Mouse (Mus musculus) kidney, adult 2 months (tissue): Measurements from ENCODE around the gene Yipf2. TPM values are rescaled to one million over a fixed set of nuclear protein-coding genes. Genes with fewer than 3 reads are reported as not detected.
"Not testable (repeated sequence)": the region's sequence is repeated elsewhere in the genome, so short reads cannot be mapped to it uniquely, and the experiment has no call there.

Source experiments
- DNase-seq: peaks from one replicate; pipeline ENCODE4 v3.0.0; 2021
- H3K27ac ChIP-seq: fragments of 200-500 bp; 2 replicates; pipeline ENCODE4 v1.5.1; 2012; ENCODE audit warnings: low read depth, low read length, control low read depth, inconsistent platforms; ENCODE audit not compliant: insufficient read depth
- H3K27me3 ChIP-seq: fragments of 200-500 bp; replicated peaks from 2 replicates; pipeline ENCODE4 v1.6.1; 2012; ENCODE audit warnings: mild to moderate bottlenecking, moderate library complexity, low read length, inconsistent platforms; ENCODE audit not compliant: control insufficient read depth, insufficient read depth
- H3K36me3 ChIP-seq: fragments of 200-500 bp; 2 replicates; pipeline ENCODE4 v1.6.1; 2012; ENCODE audit warnings: mild to moderate bottlenecking, moderate library complexity, low read length, inconsistent platforms; ENCODE audit not compliant: control insufficient read depth, insufficient read depth
- H3K4me1 ChIP-seq: fragments of 200-500 bp; 2 replicates; pipeline ENCODE4 v1.6.1; 2011; ENCODE audit warnings: low read length; ENCODE audit not compliant: control insufficient read depth, insufficient read depth
- H3K4me3 ChIP-seq: fragments of 200-500 bp; 2 replicates; pipeline ENCODE4 v1.5.1; 2011; ENCODE audit warnings: mild to moderate bottlenecking, low read depth, low read length, control low read depth; ENCODE audit not compliant: insufficient read depth
- CTCF ChIP-seq: fragments of 200-500 bp; conservative IDR thresholded peaks from 2 replicates; pipeline ENCODE4 v1.5.1; 2011; ENCODE audit warnings: low read depth, mild to moderate bottlenecking, control low read depth, low read length, moderate library complexity, mixed read lengths; ENCODE audit not compliant: insufficient read depth, insufficient read length
- POLR2A ChIP-seq: fragments of 200-500 bp; IDR thresholded peaks from one replicate; pipeline ENCODE4 v1.6.1; 2011; ENCODE audit warnings: low read depth, low read length, control low read depth
- WGBS: fragments of 180-500 bp; shearing (Covaris S2); methylation state at CpG from one replicate; pipeline ENCODE4 v1.1.7; 2018; 5-methylcytosine and 5-hydroxymethylcytosine counted together
- polyA plus RNA-seq: library from polyadenylated mRNA; depleted of rRNA; stranded (reverse); fragments of >200 nt; gene quantifications from 2 replicates; pipeline ENCODE4 v1.2.3, GENCODE M21; 2012; rRNA removed

Yipf2 gene
- polyA plus RNA-seq, 1 experiment, result 39.9 TPM

- H3K4me1 ChIP-seq, result peaks cover 7% of the 10 kb centered on the region; the same call in 1 of the 2 replicates
- peak within 1 kb of the TSS; percentile 84 for H3K27ac ChIP-seq
- H3K36me3 ChIP-seq, result no peaks in the 10 kb centered on the region
- no peaks in the 10 kb centered on the region for H3K27me3 ChIP-seq
- TF ChIP-seq POLR2A (no peak), CTCF (no peak)
- peak within 1 kb of the TSS; percentile 92 for H3K4me3 ChIP-seq
- DNase-seq, result no peak
- WGBS, result 29% methylated on average over 52 of the region's 52 CpGs
Observed at GRCm38 (mm10) chr9:21546789-21547074, 45.9 kb downstream of the Yipf2 start, which contains the start of gene Carm1. Gene Carm1, plus strand, starts transcription at chr9:21546894.

GRCm38 (mm10) chr9:21545916-21546788 lies 46.5 kb downstream of the Yipf2 start:
- WGBS, result under 1% methylated on average over 67 of the region's 67 CpGs
- H3K4me1 ChIP-seq, result peaks cover 7% of the 10 kb centered on the region; the same call in 1 of the 2 replicates
- peak overlapping the region; percentile 81 for H3K4me3 ChIP-seq
- TF ChIP-seq CTCF, result peak; percentile 54
- TF ChIP-seq POLR2A, result peak; percentile 27
- DNase-seq, result peak; percentile 100
- H3K27me3 ChIP-seq, result no peaks in the 10 kb centered on the region
- H3K27ac ChIP-seq, result peak overlapping the region; percentile 84
- H3K36me3 ChIP-seq, result no peaks in the 10 kb centered on the region

GRCm38 (mm10) chr9:21545351-21545915 lies 47.2 kb downstream of the Yipf2 start:
- 14% methylated on average over 9 of the region's 9 CpGs for WGBS

GRCm38 (mm10) chr9:21542001-21542400 lies 50.6 kb downstream of the Yipf2 start:
- H3K4me1 ChIP-seq, H3K27me3 ChIP-seq, H3K36me3 ChIP-seq, H3K4me3 ChIP-seq, DNase-seq, H3K27ac ChIP-seq: not testable (repeated sequence)
- WGBS, result 91% methylated on average over 2 of the region's 2 CpGs

More at GRCm38 (mm10) chr9:21545351-21545915, 47.2 kb downstream of the Yipf2 start:
- Histone ChIP-seq H3K27me3 (no peaks in the 10 kb centered on the region), H3K27ac (peak overlapping the region; percentile 63), H3K4me3 (peak overlapping the region; percentile 81), H3K4me1 (peaks cover 7% of the 10 kb centered on the region; the same call in 1 of the 2 replicates), H3K36me3 (no peaks in the 10 kb centered on the region)
- DNase-seq, result no peak
- TF ChIP-seq POLR2A (peak; percentile 5), CTCF (no peak)

- H3K4me3 ChIP-seq, result no peak overlapping the region
- WGBS, result 73% methylated on average over 7 of the region's 7 CpGs
- DNase-seq, result no peak
- H3K27me3 ChIP-seq, result no peaks in the 10 kb centered on the region
- H3K4me1 ChIP-seq, result 0 out of 2 replicates have a peak, but pooled peaks cover under 1% of the 10 kb centered on the region
- no peaks in the 10 kb centered on the region for H3K36me3 ChIP-seq
- TF ChIP-seq CTCF (no peak), POLR2A (no peak)
- no peak overlapping the region for H3K27ac ChIP-seq
Observed at GRCm38 (mm10) chr9:21539981-21540753, 52.5 kb downstream of the Yipf2 start.

Other genes starting within 250 kb of the Yipf2 start
- 31.9 and 33.0 TPM in 2 replicates for gene Ilf3, start 225.0 kb downstream of the Yipf2 start, polyA plus RNA-seq
- gene Qtrt1, start 181.0 kb downstream of the Yipf2 start, polyA plus RNA-seq, result 23.7 and 25.2 TPM in 2 replicates
- 101 and 118 TPM in 2 replicates for gene Dnm2, start 167.9 kb downstream of the Yipf2 start, polyA plus RNA-seq
- gene Tmed1, start 82.6 kb downstream of the Yipf2 start, polyA plus RNA-seq, result 47.7 and 50.5 TPM in 2 replicates
- 1.2 and 2.6 TPM in 2 replicates for gene AB124611, start 66.7 kb downstream of the Yipf2 start, polyA plus RNA-seq
- 47.7 and 54.6 TPM in 2 replicates for gene Carm1, start 45.9 kb downstream of the Yipf2 start, polyA plus RNA-seq
- gene Timm29, start 106 bp downstream of the Yipf2 start, polyA plus RNA-seq, result 33.6 and 34.0 TPM in 2 replicates
- gene Smarca4, start 23.3 kb upstream of the Yipf2 start, polyA plus RNA-seq, result 24.9 and 26.9 TPM in 2 replicates
- 26.9 and 28.8 TPM in 2 replicates for gene Ldlr, start 130.7 kb upstream of the Yipf2 start, polyA plus RNA-seq
- gene Spc24, start 167.5 kb upstream of the Yipf2 start, polyA plus RNA-seq, result 3.4 and 6.0 TPM in 2 replicates
- 21.8 and 23.6 TPM in 2 replicates for gene Kank2, start 205.9 kb upstream of the Yipf2 start, polyA plus RNA-seq
- 11.9 and 19.5 TPM in 2 replicates for gene Angptl8, start 242.7 kb upstream of the Yipf2 start, polyA plus RNA-seq